Mouse (Mus musculus) midbrain, embryonic 16.5 days (tissue): Measurements from ENCODE around the gene Gm17428. TPM values are rescaled to one million over a fixed set of nuclear protein-coding genes. Genes with fewer than 3 reads are reported as not detected.
"Not testable (repeated sequence)": the region's sequence is repeated elsewhere in the genome, so short reads cannot be mapped to it uniquely, and the experiment has no call there.

Source experiments
- ATAC-seq: fragments of 200-750 bp; cut with Nextera tagmentation; 2 replicates; pipeline ENCODE4 v1.8.0; 2017; ENCODE audit warnings: moderate TSS enrichment
- H3K27ac ChIP-seq: fragments of 300-500 bp; sonication (generic); 2 replicates; pipeline ENCODE4 v1.5.1; 2014; ENCODE audit warnings: mild to moderate bottlenecking, low read length, mixed read lengths
- H3K27me3 ChIP-seq: fragments of 300-500 bp; sonication (generic); 2 replicates; pipeline ENCODE4 v1.6.1; 2014; ENCODE audit warnings: low read depth, low read length, mixed read lengths; ENCODE audit not compliant: control insufficient read depth, insufficient read depth
- H3K36me3 ChIP-seq: fragments of 300-500 bp; sonication (generic); 2 replicates; pipeline ENCODE4 v1.6.1; 2014; ENCODE audit warnings: mild to moderate bottlenecking, low read length, moderate library complexity, mixed read lengths; ENCODE audit not compliant: control insufficient read depth, insufficient read depth
- H3K4me1 ChIP-seq: fragments of 300-500 bp; sonication (generic); 2 replicates; pipeline ENCODE4 v1.6.1; 2014; ENCODE audit warnings: mild to moderate bottlenecking, low read length, mixed read lengths; ENCODE audit not compliant: control insufficient read depth, insufficient read depth
- H3K4me2 ChIP-seq: fragments of 300-500 bp; sonication (generic); 2 replicates; pipeline ENCODE4 v1.6.1; 2014; ENCODE audit warnings: mild to moderate bottlenecking, low read length, mixed read lengths
- H3K4me3 ChIP-seq: fragments of 300-500 bp; sonication (generic); 2 replicates; pipeline ENCODE4 v1.5.1; 2014; ENCODE audit warnings: low read depth, mild to moderate bottlenecking, low read length, moderate library complexity, mixed read lengths
- H3K9ac ChIP-seq: fragments of 300-500 bp; sonication (generic); 2 replicates; pipeline ENCODE4 v1.6.1; 2014; ENCODE audit warnings: low read depth, low read length, mixed read lengths
- H3K9me3 ChIP-seq: fragments of 300-500 bp; sonication (generic); replicated peaks from 2 replicates; pipeline ENCODE4 v1.6.1; 2014; ENCODE audit warnings: mild to moderate bottlenecking, low read length, mixed read lengths; ENCODE audit not compliant: control insufficient read depth, poor library complexity, severe bottlenecking
- WGBS: fragments of 180-500 bp; shearing (Covaris S2); extraction: QIAGEN DNeasy Blood & Tissue Kit; methylation state at CpG from one replicate; pipeline ENCODE4 v1.1.7; 2014; 5-methylcytosine and 5-hydroxymethylcytosine counted together
- polyA plus RNA-seq: library from polyadenylated mRNA; unstranded; fragments of >200 nt; fragmentation: Nextera tagmentation; extraction: Ambion mirVana; gene quantifications from 2 replicates; pipeline ENCODE4 v1.2.1, GENCODE M21; 2015

Gm17428 gene
- polyA plus RNA-seq, 1 experiment from 2014 or later: not detected

DNA sequence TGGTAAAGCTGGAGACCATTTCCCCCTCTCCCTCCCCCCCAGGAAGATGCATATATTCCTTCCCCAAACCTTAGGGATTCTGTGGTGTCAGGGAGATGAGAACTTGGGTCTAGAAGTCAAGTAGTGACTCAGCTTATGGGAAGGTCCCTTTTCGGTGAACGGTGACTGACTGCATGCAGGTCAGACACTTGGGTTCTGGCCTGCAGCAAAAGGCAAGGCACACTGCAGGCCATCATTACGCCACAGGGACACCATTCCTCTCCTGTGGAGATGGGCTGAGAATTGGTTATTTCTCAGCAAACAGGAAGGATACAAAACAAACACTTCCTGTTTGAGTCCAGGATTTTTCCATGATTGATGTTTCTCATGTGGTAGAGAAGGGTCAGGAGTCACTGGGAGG, 17.5 kb upstream of the Gm17428 start:
- 83% methylated on average over 3 of the region's 3 CpGs for WGBS
- Histone ChIP-seq H3K27me3 (no peaks in the 10 kb centered on the region), H3K4me2 (no peak overlapping the region), H3K9ac (no peak overlapping the region), H3K4me3 (no peak overlapping the region), H3K4me1 (no peaks in the 10 kb centered on the region), H3K9me3 (no peaks in the 10 kb centered on the region), H3K27ac (no peak overlapping the region), H3K36me3 (no peaks in the 10 kb centered on the region)
- ATAC-seq: no peak

DNA sequence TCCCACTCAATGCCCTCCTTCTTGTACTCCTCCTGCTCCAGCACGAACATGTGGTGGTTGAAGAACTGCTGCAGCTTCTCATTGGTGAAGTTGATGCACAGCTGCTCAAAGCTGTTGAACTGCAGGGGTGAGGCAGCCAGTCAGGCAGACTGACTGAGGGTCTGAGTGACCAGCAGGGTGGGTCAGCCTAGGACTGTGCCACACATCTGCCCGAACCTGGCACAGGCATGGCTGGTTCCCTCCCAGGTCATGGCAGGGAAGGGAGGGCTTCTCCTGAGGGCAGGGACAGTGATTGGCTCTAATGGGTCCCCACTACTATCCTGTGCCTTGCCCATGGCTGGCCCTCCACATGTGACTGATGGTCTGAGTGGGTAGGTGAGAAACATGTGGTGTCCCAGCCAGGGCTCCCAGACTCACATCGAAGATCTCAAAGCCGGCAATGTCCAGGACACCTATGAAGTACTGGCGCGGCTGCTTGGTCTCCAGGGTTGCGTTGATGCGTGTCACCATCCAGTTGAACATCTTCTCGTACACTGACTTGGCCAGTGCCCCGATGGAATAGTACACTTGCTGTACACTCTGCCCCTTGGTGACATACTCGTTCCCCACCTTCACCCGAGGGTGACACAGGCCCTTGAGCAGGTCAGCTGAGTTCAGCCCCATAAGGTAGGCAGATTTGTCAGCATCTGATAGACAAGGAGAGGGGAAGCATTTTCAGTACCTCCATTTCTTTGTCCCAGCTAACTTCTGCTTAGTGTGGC, 16.7 kb upstream of the Gm17428 start:
- H3K27ac ChIP-seq, H3K27me3 ChIP-seq, ATAC-seq, H3K9me3 ChIP-seq, H3K9ac ChIP-seq, H3K4me1 ChIP-seq, H3K4me3 ChIP-seq, H3K4me2 ChIP-seq, H3K36me3 ChIP-seq: not testable (repeated sequence)
- WGBS: 94% methylated on average over 12 of the region's 12 CpGs

DNA sequence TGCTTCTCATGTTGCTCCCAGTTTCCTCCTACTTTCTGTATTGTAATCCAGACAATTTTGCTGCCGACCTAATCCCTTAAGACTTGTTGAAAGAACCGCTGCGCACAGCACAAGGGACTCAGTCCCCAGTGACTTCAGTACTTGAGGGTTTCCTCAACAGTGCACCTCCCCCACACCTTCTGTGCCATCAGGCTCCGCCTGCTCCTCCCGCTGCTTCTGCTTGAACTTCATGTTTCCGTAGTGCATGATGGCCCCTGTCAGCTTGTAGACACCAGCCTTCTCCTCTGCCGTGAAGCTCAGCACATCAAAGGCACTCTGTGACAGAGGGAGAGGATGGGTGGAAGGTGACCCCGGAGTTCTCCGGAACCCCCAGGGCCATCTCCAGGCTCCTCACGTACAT, 16.0 kb upstream of the Gm17428 start:
- H3K9me3 ChIP-seq: no peaks in the 10 kb centered on the region
- H3K27ac ChIP-seq: no peak overlapping the region
- H3K36me3 ChIP-seq: no peaks in the 10 kb centered on the region
- ATAC-seq: no peak
- no peak overlapping the region for H3K4me2 ChIP-seq
- no peaks in the 10 kb centered on the region for H3K4me1 ChIP-seq
- no peak overlapping the region for H3K4me3 ChIP-seq
- 63% methylated on average over 10 of the region's 10 CpGs for WGBS
- H3K27me3 ChIP-seq: no peaks in the 10 kb centered on the region; the same call in 1 of the 2 replicates
- H3K9ac ChIP-seq: no peak overlapping the region

DNA sequence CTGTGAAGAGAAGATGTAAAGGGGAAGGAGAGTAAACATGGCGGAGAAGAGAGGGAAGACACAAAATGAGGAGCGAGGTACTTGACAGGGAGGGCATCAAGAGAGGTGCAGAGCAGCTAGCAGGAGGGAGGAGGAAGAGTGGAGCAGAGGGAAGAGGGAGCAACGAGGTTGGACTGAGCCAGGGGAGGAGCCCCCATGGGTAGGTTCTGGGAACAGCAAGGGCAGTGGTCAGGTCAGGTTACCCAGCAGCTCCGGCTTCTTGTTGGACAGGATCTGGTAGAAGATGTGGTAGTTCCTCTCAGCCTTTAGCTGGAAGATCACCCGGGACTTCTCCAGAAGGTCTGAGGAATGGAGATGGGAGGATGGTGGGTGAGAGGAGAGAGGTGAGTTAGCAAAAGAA, 15.2 kb upstream of the Gm17428 start:
- no peaks in the 10 kb centered on the region; the same call in 1 of the 2 replicates for H3K27me3 ChIP-seq
- no peak overlapping the region for H3K9ac ChIP-seq
- H3K36me3 ChIP-seq: no peaks in the 10 kb centered on the region
- 79% methylated on average over 5 of the region's 5 CpGs for WGBS
- H3K4me3 ChIP-seq: no peak overlapping the region
- H3K27ac ChIP-seq: no peak overlapping the region
- H3K9me3 ChIP-seq: no peaks in the 10 kb centered on the region
- ATAC-seq: no peak
- no peaks in the 10 kb centered on the region for H3K4me1 ChIP-seq
- H3K4me2 ChIP-seq: no peak overlapping the region

DNA sequence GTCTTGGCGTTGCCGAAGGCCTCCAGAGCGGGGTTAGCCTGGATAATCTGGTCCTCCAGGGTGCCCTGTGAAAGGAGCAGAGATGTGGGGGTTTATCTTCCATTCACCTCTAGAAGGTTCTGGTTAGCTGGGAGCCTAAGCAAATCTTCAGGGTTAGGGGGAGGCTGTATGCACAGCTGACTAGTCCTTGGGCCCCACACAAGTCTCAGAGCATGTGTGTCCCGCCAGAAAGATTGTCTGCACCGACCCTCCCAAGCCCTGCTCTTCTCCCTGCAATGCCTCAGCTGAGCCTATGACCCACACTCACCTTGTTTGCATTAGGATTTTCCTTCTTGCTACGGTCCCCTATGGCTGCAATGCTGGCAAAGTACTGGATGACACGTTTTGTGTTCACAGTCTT, 14.0 kb upstream of the Gm17428 start:
- 85% methylated on average over 7 of the region's 7 CpGs for WGBS
- no peak overlapping the region for H3K27ac ChIP-seq
- no peak for ATAC-seq

DNA sequence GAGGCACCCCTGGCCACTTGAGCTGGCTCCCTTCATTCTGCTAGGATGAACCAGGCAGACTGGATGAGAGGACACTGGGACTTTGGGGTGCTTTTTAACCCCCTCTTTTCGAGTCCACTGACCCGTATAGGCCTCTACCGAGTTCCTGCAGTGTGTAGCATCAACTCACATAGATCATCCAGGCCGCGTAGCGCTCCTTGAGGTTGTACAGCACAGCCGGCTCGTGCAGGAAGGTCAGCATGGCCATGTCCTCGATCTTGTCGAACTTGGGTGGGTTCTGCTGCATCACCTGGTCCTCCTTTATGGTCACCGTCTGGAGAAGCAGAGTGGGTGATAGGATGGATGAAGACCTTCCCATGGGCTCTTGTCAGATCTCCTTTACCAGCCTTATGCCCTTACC, 13.0 kb upstream of the Gm17428 start:
- no peaks in the 10 kb centered on the region; the same call in 1 of the 2 replicates for H3K27me3 ChIP-seq
- H3K9ac ChIP-seq: no peak overlapping the region
- no peak overlapping the region for H3K4me3 ChIP-seq
- no peak overlapping the region for H3K27ac ChIP-seq
- 91% methylated on average over 11 of the region's 11 CpGs for WGBS
- H3K4me1 ChIP-seq: no peaks in the 10 kb centered on the region
- H3K9me3 ChIP-seq: no peaks in the 10 kb centered on the region
- H3K4me2 ChIP-seq: no peak overlapping the region
- H3K36me3 ChIP-seq: no peaks in the 10 kb centered on the region
- no peak for ATAC-seq

More for the DNA sequence above, 14.0 kb upstream of the Gm17428 start:
- H3K27me3 ChIP-seq: no peaks in the 10 kb centered on the region; the same call in 1 of the 2 replicates
- H3K9me3 ChIP-seq: no peaks in the 10 kb centered on the region
- no peaks in the 10 kb centered on the region for H3K4me1 ChIP-seq
- no peak overlapping the region for H3K4me3 ChIP-seq
- no peaks in the 10 kb centered on the region for H3K36me3 ChIP-seq
- no peak overlapping the region for H3K9ac ChIP-seq
- H3K4me2 ChIP-seq: no peak overlapping the region

DNA sequence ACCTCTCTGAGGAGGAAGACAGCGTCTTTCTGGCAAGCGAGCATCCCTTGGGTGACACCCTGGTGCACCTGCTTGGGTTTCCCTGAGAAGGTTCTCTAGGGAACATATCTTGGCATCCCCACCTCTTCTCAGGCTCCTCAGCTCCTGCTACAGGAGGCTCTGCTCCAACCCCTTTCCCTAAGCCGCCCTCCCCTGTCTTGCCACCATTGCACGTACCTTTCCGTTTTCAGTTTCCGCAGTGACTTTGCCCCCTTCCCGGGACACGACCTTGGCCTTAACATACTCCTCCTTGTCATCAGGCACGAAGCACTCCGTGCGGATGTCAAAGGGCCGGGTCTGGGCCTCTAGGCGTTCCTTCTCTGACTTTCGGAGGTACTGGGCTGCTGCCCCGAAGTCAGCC, 11.7 kb upstream of the Gm17428 start:
- Histone ChIP-seq H3K27ac (no peak overlapping the region), H3K4me3 (no peak overlapping the region), H3K36me3 (no peaks in the 10 kb centered on the region), H3K4me2 (no peak overlapping the region), H3K9ac (no peak overlapping the region), H3K9me3 (no peaks in the 10 kb centered on the region), H3K4me1 (no peaks in the 10 kb centered on the region), H3K27me3 (no peaks in the 10 kb centered on the region; the same call in 1 of the 2 replicates)
- ATAC-seq: no peak
- WGBS: 80% methylated on average over 15 of the region's 15 CpGs

DNA sequence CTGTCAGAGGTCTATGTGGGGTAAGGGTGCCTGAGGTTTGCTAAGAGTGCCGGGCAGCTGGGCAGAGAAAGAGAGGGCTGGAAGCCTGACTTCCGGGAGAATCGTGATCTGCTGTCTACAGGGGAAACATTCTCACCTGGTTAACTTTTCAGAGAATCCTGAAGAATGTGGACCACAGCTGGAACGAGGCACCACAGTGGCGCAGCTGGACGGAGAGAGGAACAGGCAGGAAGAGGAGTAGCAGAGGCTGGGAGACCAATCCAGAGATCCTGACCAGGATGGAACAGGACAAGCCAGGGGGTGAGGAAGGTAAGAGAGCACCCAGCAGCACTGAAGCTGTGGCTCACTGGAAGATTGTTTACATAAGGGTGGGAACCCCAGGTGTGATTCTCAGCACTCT, 11.1 kb upstream of the Gm17428 start:
- Histone ChIP-seq H3K9ac (no peak overlapping the region), H3K9me3 (no peaks in the 10 kb centered on the region), H3K4me1 (no peaks in the 10 kb centered on the region), H3K4me3 (no peak overlapping the region), H3K27me3 (no peaks in the 10 kb centered on the region; the same call in 1 of the 2 replicates), H3K36me3 (no peaks in the 10 kb centered on the region), H3K27ac (no peak overlapping the region), H3K4me2 (no peak overlapping the region)
- 79% methylated on average over 6 of the region's 6 CpGs for WGBS
- ATAC-seq: no peak

DNA sequence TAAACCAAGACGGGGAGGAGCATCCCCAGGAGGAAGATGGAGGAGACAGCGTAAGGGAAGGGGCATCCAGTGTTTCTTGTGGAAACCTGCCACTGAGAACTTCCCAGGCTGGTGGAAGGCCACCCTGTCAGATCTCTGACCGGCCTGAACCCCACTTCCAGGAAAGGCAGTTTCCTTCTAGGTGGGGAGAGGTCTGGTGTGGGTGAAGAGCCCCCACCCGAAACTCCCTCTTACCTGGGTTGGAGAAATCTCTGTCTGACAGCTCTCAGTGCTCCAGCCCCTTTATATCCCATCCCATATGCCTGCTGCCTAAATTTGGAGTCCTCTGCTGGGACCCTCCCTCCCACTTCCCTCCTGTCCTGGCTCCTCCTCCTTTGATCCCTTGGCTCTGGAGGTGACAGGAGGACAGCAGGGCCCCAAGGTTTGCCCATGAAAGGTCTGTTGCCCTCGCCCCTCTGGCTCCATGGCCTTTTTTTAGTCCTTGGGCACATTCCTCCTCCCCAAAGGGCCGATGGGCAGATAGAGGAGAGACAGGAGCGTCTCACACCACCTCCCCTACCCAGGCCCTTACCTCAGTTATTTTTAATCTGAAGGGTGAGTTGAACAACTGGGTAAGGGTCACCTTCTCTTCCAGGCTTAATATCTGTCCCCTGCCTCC, 10.3 kb upstream of the Gm17428 start, which contains the start of gene Myh6:
Gene Myh6 (minus strand): TSS at position 608 of the 658 bp plus-strand sequence.
- H3K9me3 ChIP-seq: no peaks in the 10 kb centered on the region
- H3K27me3 ChIP-seq: no peaks in the 10 kb centered on the region; the same call in 1 of the 2 replicates
- no peak within 1 kb of the TSS for H3K4me3 ChIP-seq
- WGBS: 72% methylated on average over 7 of the region's 7 CpGs
- H3K4me1 ChIP-seq: no peaks in the 10 kb centered on the region
- H3K27ac ChIP-seq: no peak within 1 kb of the TSS
- no peak for ATAC-seq
- no peak within 1 kb of the TSS for H3K4me2 ChIP-seq
- H3K36me3 ChIP-seq: no peaks in the 10 kb centered on the region
- no peak within 1 kb of the TSS for H3K9ac ChIP-seq
